9 mouse cellular contexts compared by ENCODE assay signal in genomic region chr4:150239503-150239902, GRCm38 (mm10). TPM values are rescaled to one million over a fixed set of nuclear protein-coding genes. Genes with fewer than 3 reads are reported as not detected.
A peak's percentile ranks its signal among the peaks of the same experiment; 100 is the strongest.
DNase-seq lines count a peak whose midpoint lies in the region; ATAC-seq and TF ChIP-seq lines count a peak whose summit lies in the region.
"Had no signal": no experiment of that assay in that cellular context is flagged by ENCODE, and none has a peak within 500 bp of the region (broad histone marks: within the 10 kb centered on the region; RNA-seq: fewer than 3 reads in every experiment).

No protein-coding gene starts in this region.

- no peak overlapping the region for H3K4me3 ChIP-seq in liver, adult 2 months (ENCODE audit: insufficient read depth, low read depth, low read length)
- H3K4me3 ChIP-seq in embryonic fibroblast, embryonic 13.5 days (ENCODE audit: insufficient read depth, low read length): peak overlapping the region; percentile 85
- H3K4me3 ChIP-seq in limb, embryonic 14.5 days (replicated peaks; ENCODE audit: low read length): peak overlapping the region; percentile 80

- H3K79me2 ChIP-seq in liver, adult 2 months (ENCODE audit: control insufficient read depth, insufficient read depth, low read length): peaks cover 13% of the 10 kb centered on the region

- ATAC-seq in limb, embryonic 14.5 days (ENCODE audit: low FRiP score, low read depth): no peak

- peaks cover 25% of the 10 kb centered on the region for H3K4me1 ChIP-seq in liver, adult 2 months (ENCODE audit: control insufficient read depth, insufficient read depth, low read length)
- peaks cover 16% of the 10 kb centered on the region for H3K4me1 ChIP-seq in embryonic fibroblast, embryonic 13.5 days (ENCODE audit: control insufficient read depth, insufficient read depth, low read length)
- peaks cover 38% of the 10 kb centered on the region for H3K4me1 ChIP-seq in limb, embryonic 14.5 days (ENCODE audit: control insufficient read depth, insufficient read depth, low read length)

- no peak for DNase-seq in liver, adult 2 months (ENCODE audit: extremely low read depth, low read depth, low spot score)
- DNase-seq in liver: no peak
- no peak for DNase-seq in limb, embryonic 14.5 days (ENCODE audit: low spot score)
- DNase-seq in splenic B cell, adult 2 months (ENCODE audit: low read depth, low spot score): peak; percentile 34
- DNase-seq in frontal cortex, postnatal 36 days (ENCODE audit: low spot score in 2 of 2): no peak
- DNase-seq in adrenal gland, adult 2 months: no peak
- DNase-seq in kidney, postnatal 10 days: no peak

- H3K9me3 ChIP-seq in limb, embryonic 14.5 days (ENCODE audit: control insufficient read depth, low read length): no peaks in the 10 kb centered on the region

- peaks cover 44% of the 10 kb centered on the region for H3K36me3 ChIP-seq in liver, adult 2 months (ENCODE audit: control insufficient read depth, insufficient read depth, low read length)
- peaks cover 56% of the 10 kb centered on the region for H3K36me3 ChIP-seq in limb, embryonic 14.5 days (ENCODE audit: control insufficient read depth, insufficient read depth, low read length)
- H3K36me3 ChIP-seq in splenic B cell, adult 2 months (ENCODE audit: control insufficient read depth, insufficient read depth, low read length, poor library complexity, severe bottlenecking): peaks cover 21% of the 10 kb centered on the region

- no peak overlapping the region for H3K27ac ChIP-seq in liver, adult 2 months (replicated peaks; ENCODE audit: insufficient read depth, low read depth, low read length)
- H3K27ac ChIP-seq in embryonic fibroblast, embryonic 13.5 days (ENCODE audit: insufficient read depth, low read length): peak overlapping the region; percentile 89
- no peak overlapping the region for H3K27ac ChIP-seq in limb, embryonic 14.5 days (replicated peaks; ENCODE audit: low read depth, low read length)

- peak overlapping the region; percentile 57 for H3K4me2 ChIP-seq in limb, embryonic 14.5 days (replicated peaks; ENCODE audit: low read depth, low read length, severe bottlenecking)

- WGBS in liver, adult 2 months: 33% methylated on average over 6 of the region's 6 CpGs
- WGBS in limb, embryonic 14.5 days: 21% methylated on average over 6 of the region's 6 CpGs

- TF ChIP-seq POLR2A in liver, adult 2 months (IDR thresholded peaks at IDR 0.05; ENCODE audit: extremely low read depth, insufficient read depth, low read length): no peak
- TF ChIP-seq POLR2A in embryonic fibroblast, embryonic 13.5 days (IDR thresholded peaks at IDR 0.05; ENCODE audit: low read depth, low read length): peak; percentile 48; the same call in 1 of the 2 replicates
- no peak for TF ChIP-seq POLR2A in limb, embryonic 14.5 days (IDR thresholded peaks at IDR 0.05; ENCODE audit: borderline replicate concordance, extremely low read depth, insufficient read depth, insufficient read length)

- H3K9ac ChIP-seq in liver, adult 2 months (ENCODE audit: low read depth, low read length): peak overlapping the region; percentile 29; the same call in 1 of the 2 replicates
- H3K9ac ChIP-seq in limb, embryonic 14.5 days (ENCODE audit: low read depth, low read length, severe bottlenecking): no peak overlapping the region; the same call in 1 of the 2 replicates

- H3K27me3 ChIP-seq in liver, adult 2 months (ENCODE audit: control insufficient read depth, insufficient read depth, low read length): no peaks in the 10 kb centered on the region
- no peaks in the 10 kb centered on the region for H3K27me3 ChIP-seq in limb, embryonic 14.5 days (ENCODE audit: control insufficient read depth, insufficient read depth, low read length)
- no peaks in the 10 kb centered on the region for H3K27me3 ChIP-seq in splenic B cell, adult 2 months (ENCODE audit: control insufficient read depth, insufficient read depth, low read length, poor library complexity, severe bottlenecking)

- no peak for TF ChIP-seq CTCF in liver, adult 2 months (IDR thresholded peaks at IDR 0.05; ENCODE audit: low read depth, low read length)
- no peak for TF ChIP-seq CTCF in embryonic fibroblast, embryonic 13.5 days (IDR thresholded peaks at IDR 0.05; ENCODE audit: borderline replicate concordance, insufficient read depth, low read length)

RNA-seq across cellular contexts. Expression of gene Eno1, which starts 3.0 kb away (rescaled TPM):
- total RNA-seq in liver, adult 2 months (2014; rRNA removed): 386 and 392 TPM in 2 replicates
- 283 and 350 TPM in 2 replicates for polyA plus RNA-seq in liver, adult 2 months (2012; rRNA removed)
- 672 and 858 TPM in 2 replicates for polyA plus RNA-seq in embryonic fibroblast, embryonic 13.5 days (2011; ENCODE audit: insufficient read length, low read depth, missing spikeins)
- 675 and 907 TPM in 2 replicates for polyA plus RNA-seq in limb, embryonic 14.5 days (2012; rRNA removed)
- 1,291 and 1,302 TPM in 2 replicates for polyA plus RNA-seq in limb, embryonic 14.5 days (2014; fragmentation: Nextera tagmentation; extraction: Ambion mirVana)
- total RNA-seq in adrenal gland, adult 2 months (2021): 100 to 1,000 TPM; 381 to 501 TPM
- 425 and 428 TPM in 2 replicates for polyA plus RNA-seq in adrenal gland, adult 2 months (2012; rRNA removed)

RNA-seq across cellular contexts. Expression of gene Car6, which starts 38.4 kb away (rescaled TPM):
- not detected in 2 replicates for total RNA-seq in liver, adult 2 months (2014; rRNA removed)
- polyA plus RNA-seq in liver, adult 2 months (2012; rRNA removed): not detected in 2 replicates
- polyA plus RNA-seq in embryonic fibroblast, embryonic 13.5 days (2011; ENCODE audit: insufficient read length, low read depth, missing spikeins): 2.7 and 7.0 TPM in 2 replicates
- polyA plus RNA-seq in limb, embryonic 14.5 days (2012; rRNA removed): 0.14 and 0.26 TPM in 2 replicates
- polyA plus RNA-seq in limb, embryonic 14.5 days (2014; fragmentation: Nextera tagmentation; extraction: Ambion mirVana): 0.14 TPM in 1 of 2 replicates, not detected in the other
- 1 to 10 TPM in 1 of 2 experiments, under 1 TPM in 1; 0.31 to 2.5 TPM for total RNA-seq in adrenal gland, adult 2 months (2021)
- not detected in 2 replicates for polyA plus RNA-seq in adrenal gland, adult 2 months (2012; rRNA removed)
- polyA plus RNA-seq: brain, embryonic 14.5 days had no signal

RNA-seq across cellular contexts. Expression of gene Rere, which starts 41.9 kb away (rescaled TPM):
- 10.0 and 10.7 TPM in 2 replicates for total RNA-seq in liver, adult 2 months (2014; rRNA removed)
- 5.8 and 8.8 TPM in 2 replicates for polyA plus RNA-seq in liver, adult 2 months (2012; rRNA removed)
- 47.2 and 59.0 TPM in 2 replicates for polyA plus RNA-seq in embryonic fibroblast, embryonic 13.5 days (2011; ENCODE audit: insufficient read length, low read depth, missing spikeins)
- 43.3 and 51.3 TPM in 2 replicates for polyA plus RNA-seq in limb, embryonic 14.5 days (2012; rRNA removed)
- polyA plus RNA-seq in limb, embryonic 14.5 days (2014; fragmentation: Nextera tagmentation; extraction: Ambion mirVana): 28.5 and 32.3 TPM in 2 replicates
- 100 to 1,000 TPM; 104 to 105 TPM for total RNA-seq in adrenal gland, adult 2 months (2021)
- polyA plus RNA-seq in adrenal gland, adult 2 months (2012; rRNA removed): 81.0 and 112 TPM in 2 replicates
